Mouse (Mus musculus): ENCODE measurements around the gene Gm14226. TPM values are rescaled to one million over a fixed set of nuclear protein-coding genes. Genes with fewer than 3 reads are reported as not detected.
"Not testable (repeated sequence)": the region's sequence is repeated elsewhere in the genome, so short reads cannot be mapped to it uniquely, and the experiment has no call there.

Gm14226 gene
- polyA plus RNA-seq, 1 experiment from 2014 or later = 0.42 TPM

DNA sequence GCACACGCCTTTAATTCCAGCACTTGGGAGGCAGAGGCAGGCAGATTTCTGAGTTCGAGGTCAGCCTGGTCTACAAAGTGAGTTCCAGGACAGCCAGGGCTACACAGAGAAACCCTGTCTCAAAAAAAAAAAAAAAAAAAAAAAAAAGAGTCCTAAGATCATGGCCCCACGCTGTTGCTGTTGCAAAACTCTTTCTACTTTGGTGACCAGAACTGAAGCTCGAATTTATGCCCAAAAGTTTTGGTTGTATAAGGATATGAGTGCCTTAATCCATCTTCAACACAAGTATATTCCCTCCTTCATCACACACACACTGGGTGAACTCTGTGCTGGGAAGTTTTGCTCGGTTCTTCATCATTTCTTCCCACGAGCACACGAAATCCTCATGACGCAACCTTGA, 35.4 kb downstream of the Gm14226 start:
- H3K4me2 ChIP-seq (ENCODE audit: low read depth, low read length); ATAC-seq (ENCODE audit: low read depth); H3K9ac ChIP-seq (replicated peaks; ENCODE audit: low read depth, low read length); H3K36me3 ChIP-seq (ENCODE audit: control insufficient read depth, insufficient read depth, low read length); H3K4me3 ChIP-seq (ENCODE audit: low read depth, low read length); H3K27ac ChIP-seq (ENCODE audit: low read depth, low read length); H3K4me1 ChIP-seq (ENCODE audit: control insufficient read depth, insufficient read depth, low read length); H3K27me3 ChIP-seq (ENCODE audit: control insufficient read depth, insufficient read depth, low read length); H3K9me3 ChIP-seq (ENCODE audit: control insufficient read depth, low read length): not testable (repeated sequence)
- WGBS = 92% methylated on average over 8 of the region's 8 CpGs

DNA sequence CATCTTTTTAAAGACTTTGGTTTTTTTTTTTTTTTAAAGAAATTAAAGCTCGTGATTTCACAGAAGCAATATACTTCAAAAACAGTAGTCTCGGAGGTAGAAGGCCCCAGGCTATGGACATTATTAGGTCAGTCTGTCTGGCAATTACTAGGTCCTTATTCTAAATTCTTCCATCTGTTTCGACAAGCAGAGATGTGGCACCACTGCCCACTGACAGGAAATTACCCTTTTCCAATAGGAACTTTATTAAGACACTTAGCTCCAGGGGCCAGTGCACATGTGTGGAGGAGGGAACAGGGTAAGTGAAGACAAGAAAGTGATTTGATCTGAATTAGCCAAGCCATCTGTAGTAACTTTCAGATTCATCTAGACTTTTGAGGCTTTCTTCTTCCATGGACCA, 36.6 kb downstream of the Gm14226 start:
- H3K9me3 ChIP-seq (ENCODE audit: control insufficient read depth, low read length) = no peaks in the 10 kb centered on the region
- H3K27me3 ChIP-seq (ENCODE audit: control insufficient read depth, insufficient read depth, low read length) = no peaks in the 10 kb centered on the region
- H3K4me1 ChIP-seq (ENCODE audit: control insufficient read depth, insufficient read depth, low read length) = 0 out of 2 replicates have a peak, but pooled peaks cover 5% of the 10 kb centered on the region
- H3K9ac ChIP-seq (replicated peaks; ENCODE audit: low read depth, low read length) = no peak overlapping the region
- no peak overlapping the region for H3K4me2 ChIP-seq (ENCODE audit: low read depth, low read length)
- no peak overlapping the region for H3K4me3 ChIP-seq (ENCODE audit: low read depth, low read length)
- WGBS = 85% methylated on average over 3 of the region's 3 CpGs
- no peak for ATAC-seq (ENCODE audit: low read depth)
- H3K27ac ChIP-seq (ENCODE audit: low read depth, low read length) = no peak overlapping the region
- H3K36me3 ChIP-seq (ENCODE audit: control insufficient read depth, insufficient read depth, low read length) = 0 out of 2 replicates have a peak, but pooled peaks cover 3% of the 10 kb centered on the region

GRCm38 (mm10) chr2:155056076-155056578, 38.1 kb downstream of the Gm14226 start:
- Histone ChIP-seq H3K27me3 (ENCODE audit: control insufficient read depth, insufficient read depth, low read length) (no peaks in the 10 kb centered on the region), H3K9ac (replicated peaks; ENCODE audit: low read depth, low read length) (no peak overlapping the region), H3K4me3 (ENCODE audit: low read depth, low read length) (no peak overlapping the region), H3K36me3 (ENCODE audit: control insufficient read depth, insufficient read depth, low read length) (peaks cover 4% of the 10 kb centered on the region; the same call in 1 of the 2 replicates), H3K27ac (ENCODE audit: low read depth, low read length) (no peak overlapping the region), H3K9me3 (ENCODE audit: control insufficient read depth, low read length) (no peaks in the 10 kb centered on the region), H3K4me2 (ENCODE audit: low read depth, low read length) (no peak overlapping the region), H3K4me1 (ENCODE audit: control insufficient read depth, insufficient read depth, low read length) (no peaks in the 10 kb centered on the region)
- ATAC-seq (ENCODE audit: low read depth) = no peak
- 80% methylated on average over 5 of the region's 5 CpGs for WGBS

DNA sequence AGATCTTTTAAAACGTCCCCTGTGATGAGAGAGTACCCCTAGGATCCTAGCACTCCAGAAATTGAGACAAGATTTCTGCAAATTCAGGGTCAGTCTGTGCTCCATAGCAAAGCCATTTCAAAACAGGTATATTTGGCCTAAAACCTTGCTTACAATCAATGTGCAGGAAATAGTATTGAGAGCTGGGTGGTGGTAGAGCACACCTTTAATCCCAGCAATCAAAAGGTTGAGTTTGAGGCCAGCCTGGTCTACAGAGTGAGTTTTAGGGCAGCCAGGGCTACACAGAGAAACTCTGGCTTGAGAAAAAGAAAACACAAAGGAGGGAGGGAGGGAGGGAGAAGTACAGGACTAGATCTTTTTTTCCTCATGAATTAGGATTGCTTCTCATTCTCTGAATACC, 39.3 kb downstream of the Gm14226 start:
- Histone ChIP-seq H3K36me3 (ENCODE audit: control insufficient read depth, insufficient read depth, low read length) (peaks cover 11% of the 10 kb centered on the region), H3K9ac (replicated peaks; ENCODE audit: low read depth, low read length) (no peak overlapping the region), H3K4me3 (ENCODE audit: low read depth, low read length) (no peak overlapping the region), H3K27me3 (ENCODE audit: control insufficient read depth, insufficient read depth, low read length) (no peaks in the 10 kb centered on the region), H3K9me3 (ENCODE audit: control insufficient read depth, low read length) (no peaks in the 10 kb centered on the region), H3K4me2 (ENCODE audit: low read depth, low read length) (no peak overlapping the region), H3K4me1 (ENCODE audit: control insufficient read depth, insufficient read depth, low read length) (no peaks in the 10 kb centered on the region), H3K27ac (ENCODE audit: low read depth, low read length) (no peak overlapping the region)
- no peak for ATAC-seq (ENCODE audit: low read depth)
- WGBS = 73% methylated on average over 1 of the region's 1 CpGs

- Histone ChIP-seq H3K4me2 (ENCODE audit: low read depth, low read length) (no peak overlapping the region), H3K9me3 (ENCODE audit: control insufficient read depth, low read length) (no peaks in the 10 kb centered on the region), H3K4me3 (ENCODE audit: low read depth, low read length) (no peak overlapping the region), H3K9ac (replicated peaks; ENCODE audit: low read depth, low read length) (no peak overlapping the region), H3K27me3 (ENCODE audit: control insufficient read depth, insufficient read depth, low read length) (no peaks in the 10 kb centered on the region), H3K27ac (ENCODE audit: low read depth, low read length) (no peak overlapping the region), H3K36me3 (ENCODE audit: control insufficient read depth, insufficient read depth, low read length) (peaks cover 7% of the 10 kb centered on the region), H3K4me1 (ENCODE audit: control insufficient read depth, insufficient read depth, low read length) (peaks cover 18% of the 10 kb centered on the region)
- 89% methylated on average over 9 of the region's 9 CpGs for WGBS
- ATAC-seq (ENCODE audit: low read depth) = no peak
Measured at GRCm38 (mm10) chr2:155071027-155071426, 53.0 kb downstream of the Gm14226 start.

GRCm38 (mm10) chr2:155072353-155073145, 54.5 kb downstream of the Gm14226 start:
- no peak overlapping the region for H3K4me3 ChIP-seq (ENCODE audit: low read depth, low read length)
- no peak for ATAC-seq (ENCODE audit: low read depth)
- no peak overlapping the region for H3K27ac ChIP-seq (ENCODE audit: low read depth, low read length)
- no peak overlapping the region for H3K4me2 ChIP-seq (ENCODE audit: low read depth, low read length)
- no peaks in the 10 kb centered on the region for H3K27me3 ChIP-seq (ENCODE audit: control insufficient read depth, insufficient read depth, low read length)
- H3K9ac ChIP-seq (replicated peaks; ENCODE audit: low read depth, low read length) = no peak overlapping the region
- peaks cover 18% of the 10 kb centered on the region for H3K4me1 ChIP-seq (ENCODE audit: control insufficient read depth, insufficient read depth, low read length)
- no peaks in the 10 kb centered on the region for H3K9me3 ChIP-seq (ENCODE audit: control insufficient read depth, low read length)
- 84% methylated on average over 8 of the region's 8 CpGs for WGBS
- H3K36me3 ChIP-seq (ENCODE audit: control insufficient read depth, insufficient read depth, low read length) = peaks cover 6% of the 10 kb centered on the region

GRCm38 (mm10) chr2:155073347-155073746, 55.3 kb downstream of the Gm14226 start:
- Histone ChIP-seq H3K27me3 (ENCODE audit: control insufficient read depth, insufficient read depth, low read length) (no peaks in the 10 kb centered on the region), H3K4me1 (ENCODE audit: control insufficient read depth, insufficient read depth, low read length) (peaks cover 18% of the 10 kb centered on the region), H3K9me3 (ENCODE audit: control insufficient read depth, low read length) (no peaks in the 10 kb centered on the region), H3K27ac (ENCODE audit: low read depth, low read length) (peak overlapping the region; percentile 81), H3K4me3 (ENCODE audit: low read depth, low read length) (peak overlapping the region; percentile 64), H3K36me3 (ENCODE audit: control insufficient read depth, insufficient read depth, low read length) (no peaks in the 10 kb centered on the region), H3K4me2 (ENCODE audit: low read depth, low read length) (peak overlapping the region; percentile 65), H3K9ac (replicated peaks; ENCODE audit: low read depth, low read length) (peak overlapping the region; percentile 74; the same call in 1 of the 2 replicates)
- 22% methylated on average over 3 of the region's 3 CpGs for WGBS
- ATAC-seq (ENCODE audit: low read depth) = no peak

DNA sequence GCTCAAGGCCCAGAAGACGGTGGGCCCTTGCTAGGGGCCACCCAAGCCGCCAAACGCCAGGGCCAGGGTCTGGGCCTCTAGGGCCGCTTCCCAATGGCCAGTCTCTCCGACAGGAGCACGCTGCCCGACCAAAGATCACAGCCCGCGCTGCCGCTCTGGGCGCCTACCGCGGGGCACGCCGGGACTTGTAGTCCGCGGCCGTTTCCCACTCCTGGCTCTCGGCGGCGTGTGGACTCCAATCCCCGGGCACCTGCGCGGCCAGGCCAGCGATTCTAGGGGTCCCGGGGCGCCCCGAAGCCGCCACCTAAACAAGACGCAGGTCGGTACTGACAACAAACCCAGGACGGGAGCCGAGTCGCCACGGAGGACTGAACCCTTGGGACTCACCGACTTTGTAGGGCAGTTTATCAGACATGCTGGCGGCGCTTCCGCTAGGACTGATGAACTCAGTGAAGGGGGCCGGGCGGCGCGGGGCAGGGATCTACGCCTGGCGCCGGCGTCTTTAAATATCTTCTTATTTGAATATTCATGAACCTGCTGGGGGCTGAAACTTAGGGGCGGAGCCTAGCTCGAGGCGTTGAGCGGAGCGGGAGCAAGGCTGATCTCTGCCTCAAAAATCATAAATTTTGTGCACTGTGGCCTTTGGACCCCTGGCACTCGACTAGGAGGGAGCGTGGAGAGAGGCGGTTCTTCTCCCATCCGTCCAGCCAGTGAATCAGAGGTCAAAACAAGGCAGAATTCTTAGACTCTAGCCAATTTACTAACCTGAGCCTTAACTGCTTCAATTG, 56.1 kb downstream of the Gm14226 start, which contains the start of gene Ahcy:
Gene Ahcy, minus strand, starts transcription at position 520 of the 788 bp plus-strand sequence.
- peak within 1 kb of the TSS; percentile 74 for H3K9ac ChIP-seq (replicated peaks; ENCODE audit: low read depth, low read length)
- under 1% methylated on average over 56 of the region's 56 CpGs for WGBS
- H3K27me3 ChIP-seq (ENCODE audit: control insufficient read depth, insufficient read depth, low read length) = no peaks in the 10 kb centered on the region
- no peaks in the 10 kb centered on the region for H3K36me3 ChIP-seq (ENCODE audit: control insufficient read depth, insufficient read depth, low read length)
- peaks cover 18% of the 10 kb centered on the region for H3K4me1 ChIP-seq (ENCODE audit: control insufficient read depth, insufficient read depth, low read length)
- no peaks in the 10 kb centered on the region for H3K9me3 ChIP-seq (ENCODE audit: control insufficient read depth, low read length)
- peak within 1 kb of the TSS; percentile 64 for H3K4me3 ChIP-seq (ENCODE audit: low read depth, low read length)
- peak within 1 kb of the TSS; percentile 81 for H3K27ac ChIP-seq (ENCODE audit: low read depth, low read length)
- H3K4me2 ChIP-seq (ENCODE audit: low read depth, low read length) = peak within 1 kb of the TSS; percentile 65
- ATAC-seq (ENCODE audit: low read depth) = peak; percentile 96
